Mouse (Mus musculus) embryonic facial prominence, embryonic 13.5 days (tissue): Measurements from ENCODE around the gene Smyd3. TPM values are rescaled to one million over a fixed set of nuclear protein-coding genes. Genes with fewer than 3 reads are reported as not detected.

Source experiments
- ATAC-seq: fragments of 200-750 bp; cut with Nextera tagmentation; 2 replicates; pipeline ENCODE4 v1.8.0; 2017; ENCODE audit warnings: low read depth; ENCODE audit not compliant: insufficient number of reproducible peaks, insufficient read depth, low FRiP score, low TSS enrichment
- H3K27ac ChIP-seq: fragments of 300-500 bp; sonication (generic); 2 replicates; pipeline ENCODE4 v1.5.1; 2015; ENCODE audit warnings: moderate library complexity, mild to moderate bottlenecking, inconsistent platforms
- H3K27me3 ChIP-seq: fragments of 300-500 bp; sonication (generic); 2 replicates; pipeline ENCODE4 v1.6.1; 2015; ENCODE audit warnings: mild to moderate bottlenecking, inconsistent platforms
- H3K36me3 ChIP-seq: fragments of 300-500 bp; sonication (generic); 2 replicates; pipeline ENCODE4 v1.6.1; 2015; ENCODE audit warnings: mild to moderate bottlenecking, inconsistent platforms
- H3K4me1 ChIP-seq: fragments of 300-500 bp; sonication (generic); 2 replicates; pipeline ENCODE4 v1.6.1; 2015; ENCODE audit warnings: inconsistent platforms
- H3K4me2 ChIP-seq: fragments of 300-500 bp; sonication (generic); 2 replicates; pipeline ENCODE4 v1.6.1; 2015; ENCODE audit warnings: moderate library complexity, mild to moderate bottlenecking, inconsistent platforms
- H3K4me3 ChIP-seq: fragments of 300-500 bp; sonication (generic); 2 replicates; pipeline ENCODE4 v1.5.1; 2015; ENCODE audit warnings: mild to moderate bottlenecking, inconsistent platforms
- H3K9ac ChIP-seq: fragments of 300-500 bp; sonication (generic); 2 replicates; pipeline ENCODE4 v1.6.1; 2015; ENCODE audit warnings: mild to moderate bottlenecking, inconsistent platforms
- H3K9me3 ChIP-seq: fragments of 300-500 bp; sonication (generic); 2 replicates; pipeline ENCODE4 v1.6.1; 2016; ENCODE audit warnings: inconsistent platforms
- WGBS: fragments of 180-500 bp; shearing (Covaris S2); methylation state at CpG from one replicate; pipeline ENCODE4 v1.1.7; 2015; ENCODE audit warnings: mixed read lengths; 5-methylcytosine and 5-hydroxymethylcytosine counted together
- polyA plus RNA-seq: library from polyadenylated mRNA; unstranded; fragments of >200 nt; fragmentation: Nextera tagmentation; extraction: Ambion mirVana; gene quantifications from 2 replicates; pipeline ENCODE4 v1.2.1, GENCODE M21; 2015

Smyd3 gene
- polyA plus RNA-seq, 1 experiment from 2014 or later = 30.1 TPM

GRCm38 (mm10) chr1:179146730-179147167 lies 371.1 kb downstream of the Smyd3 start:
- peak overlapping the region; percentile 17; the same call in 1 of the 2 replicates for H3K4me2 ChIP-seq
- no peak overlapping the region for H3K4me3 ChIP-seq
- no peaks in the 10 kb centered on the region for H3K9me3 ChIP-seq
- no peak overlapping the region for H3K9ac ChIP-seq
- peaks cover 78% of the 10 kb centered on the region for H3K4me1 ChIP-seq
- peak; percentile 62 for ATAC-seq
- H3K36me3 ChIP-seq = no peaks in the 10 kb centered on the region
- H3K27me3 ChIP-seq = no peaks in the 10 kb centered on the region
- H3K27ac ChIP-seq = peak overlapping the region; percentile 82
- 14% methylated on average over 9 of the region's 9 CpGs for WGBS

GRCm38 (mm10) chr1:179143154-179143832 lies 374.5 kb downstream of the Smyd3 start:
- no peak overlapping the region for H3K4me2 ChIP-seq
- WGBS = 35% methylated on average over 11 of the region's 11 CpGs
- no peak for ATAC-seq
- H3K27me3 ChIP-seq = no peaks in the 10 kb centered on the region
- H3K27ac ChIP-seq = peak overlapping the region; percentile 82
- H3K9ac ChIP-seq = no peak overlapping the region
- no peak overlapping the region for H3K4me3 ChIP-seq
- H3K4me1 ChIP-seq = peaks cover 74% of the 10 kb centered on the region
- H3K36me3 ChIP-seq = no peaks in the 10 kb centered on the region
- H3K9me3 ChIP-seq = no peaks in the 10 kb centered on the region

- Histone ChIP-seq H3K27ac (peak overlapping the region; percentile 82), H3K27me3 (no peaks in the 10 kb centered on the region), H3K36me3 (no peaks in the 10 kb centered on the region), H3K9ac (no peak overlapping the region), H3K9me3 (no peaks in the 10 kb centered on the region), H3K4me2 (no peak overlapping the region), H3K4me3 (no peak overlapping the region), H3K4me1 (peaks cover 64% of the 10 kb centered on the region)
- 34% methylated on average over 3 of the region's 3 CpGs for WGBS
- no peak for ATAC-seq
Observed at GRCm38 (mm10) chr1:179142177-179142576, 375.7 kb downstream of the Smyd3 start.

GRCm38 (mm10) chr1:179141071-179141650 lies 376.7 kb downstream of the Smyd3 start:
- Histone ChIP-seq H3K4me1 (peaks cover 64% of the 10 kb centered on the region), H3K9me3 (no peaks in the 10 kb centered on the region), H3K27me3 (no peaks in the 10 kb centered on the region), H3K9ac (no peak overlapping the region), H3K4me3 (no peak overlapping the region), H3K36me3 (no peaks in the 10 kb centered on the region), H3K4me2 (no peak overlapping the region), H3K27ac (peak overlapping the region; percentile 82)
- WGBS = 39% methylated on average over 12 of the region's 12 CpGs
- no peak for ATAC-seq

- Histone ChIP-seq H3K9ac (no peak overlapping the region), H3K27me3 (no peaks in the 10 kb centered on the region), H3K4me3 (no peak overlapping the region), H3K4me1 (peaks cover 31% of the 10 kb centered on the region), H3K27ac (peak overlapping the region; percentile 70), H3K36me3 (peaks cover 10% of the 10 kb centered on the region), H3K4me2 (peak overlapping the region; percentile 4; the same call in 1 of the 2 replicates), H3K9me3 (peaks cover 9% of the 10 kb centered on the region)
- ATAC-seq = no peak
- 61% methylated on average over 3 of the region's 3 CpGs for WGBS
Observed at GRCm38 (mm10) chr1:179137145-179137477, 380.7 kb downstream of the Smyd3 start.

- WGBS = 34% methylated on average over 14 of the region's 14 CpGs
- no peaks in the 10 kb centered on the region for H3K27me3 ChIP-seq
- H3K9ac ChIP-seq = no peak overlapping the region
- H3K4me1 ChIP-seq = peaks cover 26% of the 10 kb centered on the region
- H3K4me3 ChIP-seq = no peak overlapping the region
- peak overlapping the region; percentile 4; the same call in 1 of the 2 replicates for H3K4me2 ChIP-seq
- no peak for ATAC-seq
- peaks cover 9% of the 10 kb centered on the region for H3K9me3 ChIP-seq
- peak overlapping the region; percentile 70 for H3K27ac ChIP-seq
- H3K36me3 ChIP-seq = peaks cover 10% of the 10 kb centered on the region
Observed at GRCm38 (mm10) chr1:179136461-179137144, 381.2 kb downstream of the Smyd3 start.

GRCm38 (mm10) chr1:179129995-179130394 lies 387.8 kb downstream of the Smyd3 start:
- Histone ChIP-seq H3K9ac (no peak overlapping the region), H3K4me2 (no peak overlapping the region), H3K4me1 (peaks cover 15% of the 10 kb centered on the region; the same call in 1 of the 2 replicates), H3K27me3 (no peaks in the 10 kb centered on the region), H3K9me3 (peaks cover 9% of the 10 kb centered on the region), H3K27ac (no peak overlapping the region), H3K36me3 (peaks cover 10% of the 10 kb centered on the region), H3K4me3 (no peak overlapping the region)
- no peak for ATAC-seq
- 93% methylated on average over 5 of the region's 5 CpGs for WGBS

- H3K27me3 ChIP-seq = no peaks in the 10 kb centered on the region
- no peak overlapping the region for H3K4me2 ChIP-seq
- peak overlapping the region; percentile 52; the same call in 1 of the 2 replicates for H3K27ac ChIP-seq
- no peaks in the 10 kb centered on the region for H3K9me3 ChIP-seq
- H3K4me1 ChIP-seq = peaks cover 34% of the 10 kb centered on the region
- no peak overlapping the region for H3K9ac ChIP-seq
- H3K36me3 ChIP-seq = no peaks in the 10 kb centered on the region
- WGBS = 42% methylated on average over 3 of the region's 3 CpGs
- no peak for ATAC-seq
- no peak overlapping the region for H3K4me3 ChIP-seq
Observed at GRCm38 (mm10) chr1:179126287-179126686, 391.6 kb downstream of the Smyd3 start.

GRCm38 (mm10) chr1:179122476-179123229 lies 395.2 kb downstream of the Smyd3 start:
- Histone ChIP-seq H3K4me3 (no peak overlapping the region), H3K36me3 (no peaks in the 10 kb centered on the region), H3K9ac (no peak overlapping the region), H3K4me1 (peaks cover 39% of the 10 kb centered on the region), H3K9me3 (no peaks in the 10 kb centered on the region), H3K27ac (peak overlapping the region; percentile 66), H3K4me2 (no peak overlapping the region), H3K27me3 (no peaks in the 10 kb centered on the region)
- ATAC-seq = no peak
- WGBS = 33% methylated on average over 11 of the region's 11 CpGs

- no peak overlapping the region for H3K27ac ChIP-seq
- no peak overlapping the region for H3K4me3 ChIP-seq
- H3K4me2 ChIP-seq = no peak overlapping the region
- H3K9ac ChIP-seq = no peak overlapping the region
- H3K36me3 ChIP-seq = no peaks in the 10 kb centered on the region
- 84% methylated on average over 9 of the region's 9 CpGs for WGBS
- H3K9me3 ChIP-seq = no peaks in the 10 kb centered on the region
- ATAC-seq = no peak
- H3K27me3 ChIP-seq = no peaks in the 10 kb centered on the region
- H3K4me1 ChIP-seq = peaks cover 33% of the 10 kb centered on the region
Observed at GRCm38 (mm10) chr1:179120217-179120966, 397.4 kb downstream of the Smyd3 start.

GRCm38 (mm10) chr1:179118673-179119072 lies 399.2 kb downstream of the Smyd3 start:
- no peaks in the 10 kb centered on the region for H3K9me3 ChIP-seq
- peaks cover 28% of the 10 kb centered on the region for H3K4me1 ChIP-seq
- H3K9ac ChIP-seq = no peak overlapping the region
- no peak for ATAC-seq
- no peaks in the 10 kb centered on the region for H3K27me3 ChIP-seq
- H3K36me3 ChIP-seq = 0 out of 2 replicates have a peak, but pooled peaks cover 4% of the 10 kb centered on the region
- no peak overlapping the region for H3K27ac ChIP-seq
- H3K4me3 ChIP-seq = no peak overlapping the region
- WGBS = 76% methylated on average over 7 of the region's 7 CpGs
- H3K4me2 ChIP-seq = no peak overlapping the region
